Mouse (Mus musculus) CH12.LX (cell line): ENCODE measurements around the gene Gm30083. TPM values are rescaled to one million over a fixed set of nuclear protein-coding genes. Genes with fewer than 3 reads are reported as not detected.

ENCODE experiments used
- DNase-seq: peaks from one replicate; pipeline ENCODE4 v3.0.0-alpha.2; 2013; ENCODE audit errors: extremely low read depth
- H3K27ac ChIP-seq: 2 replicates; pipeline ENCODE4 v1.5.1; 2012; ENCODE audit warnings: low read depth, mild to moderate bottlenecking, control low read depth, moderate library complexity; ENCODE audit not compliant: insufficient read depth
- H3K27me3 ChIP-seq: replicated peaks from 2 replicates; pipeline ENCODE3; 2012; ENCODE audit warnings: inconsistent platforms
- H3K36me3 ChIP-seq, 2 experiments: replicated peaks in 1 of 2; 2 replicates each; pipeline versions ENCODE3 to v1.6.1; 2012; ENCODE audit warnings: inconsistent platforms in 1 of 2, low read length in 1 of 2, mild to moderate bottlenecking in 1 of 2, mixed read lengths in 1 of 2, moderate library complexity in 1 of 2; ENCODE audit not compliant: control insufficient read depth in 1 of 2, insufficient read depth in 1 of 2
- H3K4me1 ChIP-seq, 2 experiments: 2 replicates each; pipeline ENCODE4 v1.6.1; 2012; ENCODE audit warnings: inconsistent platforms in 1 of 2, moderate library complexity in 1 of 2; ENCODE audit not compliant: insufficient read depth in 2 of 2, control insufficient read depth in 1 of 2
- H3K4me2 ChIP-seq: 2 replicates; pipeline ENCODE4 v1.6.1; 2012; ENCODE audit warnings: low read depth, mild to moderate bottlenecking, control low read depth; ENCODE audit not compliant: poor library complexity, insufficient read depth, severe bottlenecking
- H3K4me3 ChIP-seq, 3 experiments: fragments of 150-350 bp in 1 of 3; sonication (generic) in 1 of 3; replicated peaks in 1 of 3; 2 replicates each; pipeline versions ENCODE3 to v1.5.1; 2011 to 2012; ENCODE audit warnings: low read depth in 2 of 3, low read length in 2 of 3, mild to moderate bottlenecking in 2 of 3, moderate library complexity in 2 of 3, control low read depth in 1 of 3, improper control_type of control experiment in 1 of 3, inconsistent platforms in 1 of 3, mixed read lengths in 1 of 3; ENCODE audit not compliant: poor library complexity in 1 of 3
- H3K79me2 ChIP-seq: replicated peaks from 2 replicates; pipeline ENCODE4 v1.6.1; 2012; ENCODE audit warnings: mild to moderate bottlenecking, moderate library complexity; ENCODE audit not compliant: control insufficient read depth, poor library complexity, insufficient read depth, severe bottlenecking; ENCODE audit errors: extremely low read depth
- H3K9ac ChIP-seq: 2 replicates; pipeline ENCODE4 v1.6.1; 2012; ENCODE audit warnings: low read depth, mild to moderate bottlenecking, control low read depth, moderate library complexity; ENCODE audit not compliant: insufficient read depth
- H3K9me3 ChIP-seq: replicated peaks from 2 replicates; pipeline ENCODE3; 2012; ENCODE audit warnings: low read length, inconsistent platforms, mixed read lengths
- ELF1 ChIP-seq: IDR thresholded peaks from 2 replicates; pipeline ENCODE4 v1.6.1; 2014; ENCODE audit warnings: low read depth, mild to moderate bottlenecking, inconsistent platforms, low read length, improper control_type of control experiment
- EP300 ChIP-seq: IDR thresholded peaks from 2 replicates; pipeline ENCODE4 v1.6.1; 2011; ENCODE audit warnings: low read length, improper control_type of control experiment
- ETS1 ChIP-seq: conservative IDR thresholded peaks from 2 replicates; pipeline ENCODE4 v1.6.1; 2012; ENCODE audit warnings: low read depth, mild to moderate bottlenecking, inconsistent platforms, low read length, improper control_type of control experiment, moderate library complexity
- GABPA ChIP-seq: IDR thresholded peaks from 2 replicates; pipeline ENCODE4 v1.6.1; 2012; ENCODE audit warnings: low read depth, low read length, improper control_type of control experiment, inconsistent platforms; ENCODE audit not compliant: insufficient replicate concordance
- JUND ChIP-seq: conservative IDR thresholded peaks from 2 replicates; pipeline ENCODE4 v1.6.1; 2011; ENCODE audit warnings: low read depth, low read length, improper control_type of control experiment
- MAZ ChIP-seq: IDR thresholded peaks from 2 replicates; pipeline ENCODE4 v1.6.1; 2012; ENCODE audit warnings: low read depth, mild to moderate bottlenecking, inconsistent platforms, low read length, improper control_type of control experiment, moderate library complexity
- MEF2A ChIP-seq: IDR thresholded peaks from 2 replicates; pipeline ENCODE4 v1.6.1; 2014; ENCODE audit warnings: low read depth, mild to moderate bottlenecking, inconsistent platforms, low read length, improper control_type of control experiment, borderline replicate concordance
- MYC ChIP-seq: IDR thresholded peaks from 2 replicates; pipeline ENCODE4 v1.6.1; 2011; ENCODE audit warnings: low read depth, mild to moderate bottlenecking, improper control_type of control experiment, low read length
- NRF1 ChIP-seq: IDR thresholded peaks from 2 replicates; pipeline ENCODE4 v1.6.1; 2014; ENCODE audit warnings: low read depth, mild to moderate bottlenecking, inconsistent platforms, low read length, improper control_type of control experiment, moderate library complexity
- PAX5 ChIP-seq: IDR thresholded peaks from 2 replicates; pipeline ENCODE4 v1.6.1; 2012; ENCODE audit warnings: low read length, inconsistent platforms, mixed read lengths
- POLR2AphosphoS2 ChIP-seq: IDR thresholded peaks from 2 replicates; pipeline ENCODE4 v1.6.1; 2011; ENCODE audit warnings: low read depth, low read length, improper control_type of control experiment
- RAD21 ChIP-seq: IDR thresholded peaks from 2 replicates; pipeline ENCODE4 v1.6.1; 2011; ENCODE audit warnings: low read depth, mild to moderate bottlenecking, low read length, improper control_type of control experiment, moderate library complexity
- SIN3A ChIP-seq: IDR thresholded peaks from 2 replicates; pipeline ENCODE4 v1.6.1; 2012; ENCODE audit warnings: low read length, improper control_type of control experiment, inconsistent platforms
- TCF12 ChIP-seq: IDR thresholded peaks from 2 replicates; pipeline ENCODE4 v1.6.1; 2014; ENCODE audit warnings: low read depth, mild to moderate bottlenecking, inconsistent platforms, low read length, improper control_type of control experiment
- ZKSCAN1 ChIP-seq: IDR thresholded peaks from 2 replicates; pipeline ENCODE4 v1.6.1; 2012; ENCODE audit warnings: low read depth, inconsistent platforms, low read length, improper control_type of control experiment, borderline replicate concordance
- ZMIZ1 ChIP-seq: IDR thresholded peaks from 2 replicates; pipeline ENCODE4 v1.6.1; 2012; ENCODE audit warnings: low read depth, mild to moderate bottlenecking, inconsistent platforms, low read length, improper control_type of control experiment
- ZNF384 ChIP-seq: IDR thresholded peaks from 2 replicates; pipeline ENCODE4 v1.6.1; 2012; ENCODE audit warnings: low read depth, low read length, improper control_type of control experiment, inconsistent platforms
- dilution Hi-C: fragments of 300-500 bp; cut with MboI; formaldehyde crosslinking; loops from 2 replicates; pipeline ENCODE4 v1.14.3; 2020; ENCODE audit warnings: low sequenced_read_pairs; ENCODE audit not compliant: extremely low pct_unique_long_range_greater_than_20kb, extremely low pct_ligation_motif_present
- in situ Hi-C: fragments of 300-500 bp; cut with MboI; formaldehyde crosslinking; loops from 3 replicates; pipeline ENCODE4 v1.14.3; 2019; ENCODE audit warnings: low sequenced_read_pairs, low pct_ligation_motif_present, low pct_unique_long_range_greater_than_20kb, mixed read lengths
- polyA plus RNA-seq: library from polyadenylated mRNA; unstranded; fragments of >175 nt; gene quantifications from 2 replicates; pipeline ENCODE4 v1.2.1, GENCODE M21; 2012; ENCODE audit warnings: low read depth; ENCODE audit not compliant: insufficient read length
- total RNA-seq, 2 experiments: library from RNA; depleted of rRNA; stranded (reverse); fragments of 300-350 nt in 1 of 2; fragments of >200 nt in 1 of 2; gene quantifications; 2 replicates each; pipeline ENCODE4 v1.2.3; 2012 to 2014

Gene Gm30083
- total and polyA plus RNA-seq, 3 experiments: not detected

- Histone ChIP-seq H3K4me3 (no peak overlapping the region), H3K27me3 (peaks cover 25% of the 10 kb centered on the region), H3K4me1 (peaks cover 0 to 4% of the 10 kb centered on the region in 2 experiments; a peak in 1 of 4 replicates), H3K27ac (no peak overlapping the region), H3K9me3 (no peaks in the 10 kb centered on the region), H3K9ac (no peak overlapping the region), H3K36me3 (no peaks in the 10 kb centered on the region), H3K4me2 (no peak overlapping the region), H3K79me2 (no peaks in the 10 kb centered on the region)
- no peak for DNase-seq
- dilution Hi-C loops: no loop called here
- in situ Hi-C loops: no loop called here
- TF ChIP-seq GABPA (no peak), EP300 (no peak), MYC (no peak), SIN3A (no peak), POLR2AphosphoS2 (no peak), ETS1 (no peak), ZKSCAN1 (no peak), PAX5 (no peak), NRF1 (no peak), TCF12 (no peak), MEF2A (no peak), ZNF384 (no peak), JUND (no peak), ELF1 (no peak)
Measured at GRCm38 (mm10) chr14:33993051-33993450, 21.9 kb downstream of the Gm30083 start.

GRCm38 (mm10) chr14:33991971-33992370, 23.0 kb downstream of the Gm30083 start:
- H3K4me1 ChIP-seq: peaks cover 0 to 4% of the 10 kb centered on the region in 2 experiments; a peak in 1 of 4 replicates
- no peak overlapping the region for H3K4me2 ChIP-seq
- H3K4me3 ChIP-seq: no peak overlapping the region
- H3K9ac ChIP-seq: no peak overlapping the region
- H3K27ac ChIP-seq: no peak overlapping the region
- TF ChIP-seq TCF12 (no peak), ZMIZ1 (no peak), ZKSCAN1 (no peak), MEF2A (no peak), RAD21 (no peak), GABPA (no peak), MAZ (no peak)
- peaks cover 23% of the 10 kb centered on the region for H3K27me3 ChIP-seq
- DNase-seq: no peak
- dilution Hi-C loops: no loop called here
- H3K36me3 ChIP-seq: no peaks in the 10 kb centered on the region
- H3K9me3 ChIP-seq: no peaks in the 10 kb centered on the region
- in situ Hi-C loops: no loop called here
- no peaks in the 10 kb centered on the region for H3K79me2 ChIP-seq
